Mouse (Mus musculus): ENCODE data around the gene Tmem165. TPM values are rescaled to one million over a fixed set of nuclear protein-coding genes. Genes with fewer than 3 reads are reported as not detected.

The Tmem165 gene
- 77.1 and 80.9 TPM in 2 replicates for total RNA-seq (2014; rRNA removed)
- 42.7 and 43.6 TPM in 2 replicates for polyA plus RNA-seq (2015; fragmentation: Nextera tagmentation; extraction: Ambion mirVana)

GRCm38 (mm10) chr5:76183750-76184261 lies at the start of gene Tmem165:
Gene Tmem165 (plus strand): TSS chr5:76183880.
- 4% methylated on average over 46 of the region's 62 CpGs for WGBS
- Histone ChIP-seq H3K4me1 (ENCODE audit: insufficient read depth, low read length) (peaks cover 5% of the 10 kb centered on the region), H3K9ac (replicated peaks; ENCODE audit: low read length, poor library complexity, severe bottlenecking) (peak within 1 kb of the TSS; percentile 95), H3K4me2 (ENCODE audit: low read depth, low read length, poor library complexity, severe bottlenecking) (peak within 1 kb of the TSS; percentile 85), H3K36me3 (ENCODE audit: insufficient read depth, low read length) (no peaks in the 10 kb centered on the region), H3K27me3 (ENCODE audit: insufficient read depth, low read length) (no peaks in the 10 kb centered on the region), H3K27ac (ENCODE audit: low read depth, low read length) (peak within 1 kb of the TSS; percentile 86), H3K4me3 (ENCODE audit: low read depth, low read length) (peak within 1 kb of the TSS; percentile 91), H3K9me3 (ENCODE audit: low read length) (no peaks in the 10 kb centered on the region)
- DNase-seq (ENCODE audit: low spot score) = peak; percentile 94
- TF ChIP-seq CTCF (IDR thresholded peaks at IDR 0.05) = no peak
- peak; percentile 98 for ATAC-seq (ENCODE audit: low FRiP score)

DNA sequence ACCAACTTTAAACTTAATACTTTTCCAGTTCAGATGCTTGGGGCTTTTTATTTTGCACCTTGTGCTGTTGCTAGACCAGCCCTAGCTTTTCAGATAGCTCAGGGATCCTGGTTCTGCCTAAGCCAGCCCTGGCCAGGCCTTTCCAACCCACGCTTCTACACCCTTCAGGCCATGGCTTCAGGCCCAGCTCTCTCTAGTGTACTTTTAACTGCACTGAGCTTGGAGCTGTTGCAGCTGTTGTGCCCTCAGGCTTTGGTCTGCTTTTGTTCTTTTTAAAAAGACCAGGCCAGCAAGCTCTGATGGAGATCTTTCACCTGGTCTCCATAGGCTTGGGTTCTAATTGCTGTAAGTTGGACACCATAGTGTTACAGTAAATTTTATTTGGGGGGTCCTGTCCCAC lies 48.0 kb upstream of the Tmem165 start:
- Histone ChIP-seq H3K4me2 (ENCODE audit: low read depth, low read length, poor library complexity, severe bottlenecking) (no peak overlapping the region), H3K36me3 (ENCODE audit: insufficient read depth, low read length) (no peaks in the 10 kb centered on the region), H3K27ac (ENCODE audit: low read depth, low read length) (no peak overlapping the region), H3K27me3 (ENCODE audit: insufficient read depth, low read length) (no peaks in the 10 kb centered on the region), H3K9ac (replicated peaks; ENCODE audit: low read length, poor library complexity, severe bottlenecking) (no peak overlapping the region), H3K4me3 (ENCODE audit: low read depth, low read length) (no peak overlapping the region), H3K4me1 (ENCODE audit: insufficient read depth, low read length) (no peaks in the 10 kb centered on the region), H3K9me3 (ENCODE audit: low read length) (no peaks in the 10 kb centered on the region)
- 88% methylated on average over 1 of the region's 1 CpGs for WGBS
- DNase-seq (ENCODE audit: low spot score) = no peak
- no peak for ATAC-seq (ENCODE audit: low FRiP score)
- no peak for TF ChIP-seq CTCF (IDR thresholded peaks at IDR 0.05)

DNA sequence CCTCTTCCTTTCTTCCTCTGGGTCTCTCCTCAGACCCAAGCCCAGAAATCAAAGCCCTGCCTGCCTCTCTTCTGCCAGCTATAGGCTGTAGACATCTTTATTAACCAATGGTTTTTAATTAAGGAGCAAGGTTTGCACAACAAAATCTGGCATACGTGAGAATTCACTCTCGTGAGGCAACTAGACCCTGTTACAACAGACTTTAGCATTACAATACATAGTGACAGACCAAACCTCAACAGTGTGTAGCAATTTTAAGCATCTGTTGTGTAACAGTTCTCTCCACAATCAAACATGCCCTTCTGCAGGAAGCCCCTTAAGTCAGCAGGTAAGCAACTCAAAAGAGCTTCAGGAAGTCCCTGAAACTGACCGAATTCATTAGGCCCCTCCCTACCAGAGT lies 47.4 kb upstream of the Tmem165 start:
- no peaks in the 10 kb centered on the region for H3K27me3 ChIP-seq (ENCODE audit: insufficient read depth, low read length)
- no peak for TF ChIP-seq CTCF (IDR thresholded peaks at IDR 0.05)
- 96% methylated on average over 3 of the region's 3 CpGs for WGBS
- no peaks in the 10 kb centered on the region for H3K4me1 ChIP-seq (ENCODE audit: insufficient read depth, low read length)
- ATAC-seq (ENCODE audit: low FRiP score) = no peak
- H3K4me2 ChIP-seq (ENCODE audit: low read depth, low read length, poor library complexity, severe bottlenecking) = no peak overlapping the region
- no peaks in the 10 kb centered on the region for H3K9me3 ChIP-seq (ENCODE audit: low read length)
- H3K36me3 ChIP-seq (ENCODE audit: insufficient read depth, low read length) = no peaks in the 10 kb centered on the region
- no peak overlapping the region for H3K4me3 ChIP-seq (ENCODE audit: low read depth, low read length)
- H3K27ac ChIP-seq (ENCODE audit: low read depth, low read length) = no peak overlapping the region
- no peak for DNase-seq (ENCODE audit: low spot score)
- H3K9ac ChIP-seq (replicated peaks; ENCODE audit: low read length, poor library complexity, severe bottlenecking) = no peak overlapping the region

- no peak for DNase-seq (ENCODE audit: low spot score)
- H3K4me3 ChIP-seq (ENCODE audit: low read depth, low read length) = no peak overlapping the region
- H3K27ac ChIP-seq (ENCODE audit: low read depth, low read length) = no peak overlapping the region
- no peak overlapping the region for H3K4me2 ChIP-seq (ENCODE audit: low read depth, low read length, poor library complexity, severe bottlenecking)
- no peaks in the 10 kb centered on the region for H3K9me3 ChIP-seq (ENCODE audit: low read length)
- H3K4me1 ChIP-seq (ENCODE audit: insufficient read depth, low read length) = no peaks in the 10 kb centered on the region; the same call in 1 of the 2 replicates
- no peak for ATAC-seq (ENCODE audit: low FRiP score)
- WGBS = 94% methylated on average over 1 of the region's 1 CpGs
- H3K36me3 ChIP-seq (ENCODE audit: insufficient read depth, low read length) = no peaks in the 10 kb centered on the region
- H3K9ac ChIP-seq (replicated peaks; ENCODE audit: low read length, poor library complexity, severe bottlenecking) = no peak overlapping the region
- no peaks in the 10 kb centered on the region for H3K27me3 ChIP-seq (ENCODE audit: insufficient read depth, low read length)
- no peak for TF ChIP-seq CTCF (IDR thresholded peaks at IDR 0.05)
These were observed 46.1 kb upstream of the Tmem165 start for GRCm38 (mm10) chr5:76137586-76137985.

DNA sequence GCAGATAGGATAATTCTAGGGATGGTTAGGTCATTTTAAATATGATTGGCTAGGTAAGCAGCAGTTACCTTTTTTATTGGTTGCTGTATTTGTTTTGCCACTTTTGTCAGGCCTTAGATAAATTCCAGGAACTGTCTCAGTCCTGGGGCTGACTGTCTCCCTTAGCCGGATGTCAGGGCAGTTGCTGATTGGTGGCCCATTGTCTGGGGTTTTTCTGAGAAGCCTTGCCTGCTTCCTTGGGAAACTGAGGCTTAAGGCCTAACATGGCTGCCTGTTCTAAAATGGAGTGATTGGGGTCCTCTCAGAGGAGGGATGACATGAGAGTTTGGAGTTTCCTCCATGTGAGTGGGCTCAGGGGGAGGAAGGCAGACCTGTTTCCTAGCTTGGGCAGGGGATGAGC lies 45.6 kb upstream of the Tmem165 start:
- Histone ChIP-seq H3K4me1 (ENCODE audit: insufficient read depth, low read length) (no peaks in the 10 kb centered on the region; the same call in 1 of the 2 replicates), H3K9me3 (ENCODE audit: low read length) (no peaks in the 10 kb centered on the region), H3K36me3 (ENCODE audit: insufficient read depth, low read length) (no peaks in the 10 kb centered on the region), H3K4me2 (ENCODE audit: low read depth, low read length, poor library complexity, severe bottlenecking) (no peak overlapping the region), H3K27ac (ENCODE audit: low read depth, low read length) (no peak overlapping the region), H3K4me3 (ENCODE audit: low read depth, low read length) (no peak overlapping the region), H3K27me3 (ENCODE audit: insufficient read depth, low read length) (no peaks in the 10 kb centered on the region), H3K9ac (replicated peaks; ENCODE audit: low read length, poor library complexity, severe bottlenecking) (no peak overlapping the region)
- ATAC-seq (ENCODE audit: low FRiP score) (no peak), DNase-seq (ENCODE audit: low spot score) (no peak)
- no peak for TF ChIP-seq CTCF (IDR thresholded peaks at IDR 0.05)
- 63% methylated on average over 1 of the region's 1 CpGs for WGBS

- Histone ChIP-seq H3K4me2 (ENCODE audit: low read depth, low read length, poor library complexity, severe bottlenecking) (no peak overlapping the region), H3K4me3 (ENCODE audit: low read depth, low read length) (no peak overlapping the region), H3K27ac (ENCODE audit: low read depth, low read length) (no peak overlapping the region), H3K36me3 (ENCODE audit: insufficient read depth, low read length) (no peaks in the 10 kb centered on the region), H3K9me3 (ENCODE audit: low read length) (no peaks in the 10 kb centered on the region), H3K27me3 (ENCODE audit: insufficient read depth, low read length) (no peaks in the 10 kb centered on the region), H3K4me1 (ENCODE audit: insufficient read depth, low read length) (no peaks in the 10 kb centered on the region; the same call in 1 of the 2 replicates), H3K9ac (replicated peaks; ENCODE audit: low read length, poor library complexity, severe bottlenecking) (no peak overlapping the region)
- no peak for TF ChIP-seq CTCF (IDR thresholded peaks at IDR 0.05)
- WGBS = 23% methylated on average over 10 of the region's 10 CpGs
- DNase-seq (ENCODE audit: low spot score) = peak; percentile 13
- no peak for ATAC-seq (ENCODE audit: low FRiP score)
These were observed 45.2 kb upstream of the Tmem165 start for GRCm38 (mm10) chr5:76138512-76138911.
